Mouse (Mus musculus) heart, postnatal 14 days (tissue): Measurements from ENCODE around the gene Tdrd7. TPM values are rescaled to one million over a fixed set of nuclear protein-coding genes. Genes with fewer than 3 reads are reported as not detected.

ENCODE experiments used
- DNase-seq, 2 experiments: peaks; one replicate each; pipeline ENCODE4 v3.0.0; 2021 to 2022
- intact Hi-C: fragments of 180-260 bp; cut with DNase I; formaldehyde crosslinking; loops from one replicate; pipeline ENCODE4 v1.15.1; 2025
- total RNA-seq, 2 experiments: library from RNA; stranded (reverse); gene quantifications; 2 replicates each; pipeline ENCODE4 v1.2.3; 2021

Gene Tdrd7
- total RNA-seq, 2 experiments from 2014 or later, result 11.1 to 14.0 TPM

- peak; percentile 82 to 85 for DNase-seq
- intact Hi-C loops, result loop anchor here (5.0 kb wide), 1 partner anchor 88 kb away; no protein-coding TSS in a partner anchor
These were observed 74.0 kb downstream of the Tdrd7 start, which contains the start of gene Tmod1 for GRCm38 (mm10) chr4:46038892-46039751. Gene Tmod1 (plus strand): TSS chr4:46038935.

GRCm38 (mm10) chr4:46039899-46040298, 74.8 kb downstream of the Tdrd7 start:
- intact Hi-C loops, result loop anchor here (5.0 kb wide), 2 partner anchors 62 to 87 kb away; no protein-coding TSS in a partner anchor
- no peak for DNase-seq

GRCm38 (mm10) chr4:46040594-46041192, 75.6 kb downstream of the Tdrd7 start:
- DNase-seq, result peak; percentile 45 to 46
- intact Hi-C loops, result loop anchor here (5.0 kb wide), 1 partner anchor 62 kb away; no protein-coding TSS in a partner anchor

GRCm38 (mm10) chr4:46041761-46042504, 76.8 kb downstream of the Tdrd7 start:
- intact Hi-C loops, result loop anchor here (5.0 kb wide), 1 partner anchor 60 kb away; no protein-coding TSS in a partner anchor
- no peak for DNase-seq

- intact Hi-C loops, result loop anchor here (5.0 kb wide), 1 partner anchor 60 kb away; no protein-coding TSS in a partner anchor
- no peak for DNase-seq
These were observed 77.3 kb downstream of the Tdrd7 start for GRCm38 (mm10) chr4:46042505-46042850.

- no peak for DNase-seq
- intact Hi-C loops, result loop anchor here (5.0 kb wide), 1 partner anchor 59 kb away; no protein-coding TSS in a partner anchor
These were observed 78.2 kb downstream of the Tdrd7 start for GRCm38 (mm10) chr4:46043361-46043760.

GRCm38 (mm10) chr4:46047971-46048370, 82.8 kb downstream of the Tdrd7 start:
- intact Hi-C loops, result no loop called here
- DNase-seq, result no peak

- DNase-seq, result no peak
- intact Hi-C loops, result no loop called here
These were observed 83.3 kb downstream of the Tdrd7 start for GRCm38 (mm10) chr4:46048418-46048817.

GRCm38 (mm10) chr4:46053323-46054107, 88.4 kb downstream of the Tdrd7 start:
- no peak for DNase-seq
- intact Hi-C loops, result no loop called here

- DNase-seq, result no peak
- intact Hi-C loops, result no loop called here
These were observed 91.0 kb downstream of the Tdrd7 start for GRCm38 (mm10) chr4:46056163-46056562.

GRCm38 (mm10) chr4:46061259-46061962, 96.3 kb downstream of the Tdrd7 start:
- intact Hi-C loops, result no loop called here
- no peak for DNase-seq

GRCm38 (mm10) chr4:46063841-46064240, 98.7 kb downstream of the Tdrd7 start:
- intact Hi-C loops, result no loop called here

GRCm38 (mm10) chr4:46064263-46064662, 99.1 kb downstream of the Tdrd7 start:
- intact Hi-C loops, result no loop called here
- DNase-seq, result peak; percentile 42 to 65

More at GRCm38 (mm10) chr4:46063841-46064240, 98.7 kb downstream of the Tdrd7 start:
- DNase-seq, result no peak

- intact Hi-C loops, result no loop called here
- DNase-seq, result peak; percentile 50 to 64
These were observed 99.8 kb downstream of the Tdrd7 start for GRCm38 (mm10) chr4:46064961-46065360.

GRCm38 (mm10) chr4:46065695-46066340, 100.7 kb downstream of the Tdrd7 start:
- intact Hi-C loops, result no loop called here
- no peak for DNase-seq

- intact Hi-C loops, result no loop called here
- no peak for DNase-seq
These were observed 102.9 kb downstream of the Tdrd7 start for GRCm38 (mm10) chr4:46068060-46068459.

GRCm38 (mm10) chr4:46068573-46068972, 103.4 kb downstream of the Tdrd7 start:
- no peak for DNase-seq
- intact Hi-C loops, result no loop called here

- intact Hi-C loops, result no loop called here
- DNase-seq, result no peak
These were observed 104.8 kb downstream of the Tdrd7 start for GRCm38 (mm10) chr4:46069851-46070482.
